Mouse (Mus musculus) megakaryocyte, embryonic 14.5 days (primary cell): ENCODE measurements around the gene Zfp940. TPM values are rescaled to one million over a fixed set of nuclear protein-coding genes. Genes with fewer than 3 reads are reported as not detected.
A peak's percentile ranks its signal among the peaks of the same experiment; 100 is the strongest.

Experiments used
- H3K27me3 ChIP-seq: replicated peaks from 2 replicates; pipeline ENCODE3; 2012; ENCODE audit warnings: inconsistent platforms
- H3K36me3 ChIP-seq: replicated peaks from 2 replicates; pipeline ENCODE3; 2012; ENCODE audit warnings: low read length, inconsistent platforms, mixed read lengths
- H3K4me1 ChIP-seq: 2 replicates; pipeline ENCODE4 v1.6.1; 2012; ENCODE audit warnings: inconsistent platforms
- H3K4me3 ChIP-seq: replicated peaks from 2 replicates; pipeline ENCODE3; 2012; ENCODE audit warnings: moderate library complexity, mild to moderate bottlenecking, inconsistent platforms
- H3K9me3 ChIP-seq: 2 replicates; pipeline ENCODE4 v1.6.1; 2012; ENCODE audit warnings: inconsistent platforms
- FLI1 ChIP-seq: IDR thresholded peaks from 2 replicates; pipeline ENCODE4 v1.6.1; 2012; ENCODE audit warnings: low read length, inconsistent platforms, mixed read lengths
- GATA1 ChIP-seq: IDR thresholded peaks from 3 replicates; pipeline ENCODE4 v1.6.1; 2012; ENCODE audit warnings: mixed read lengths, low read length, inconsistent platforms, borderline replicate concordance
- polyA plus RNA-seq: library from polyadenylated mRNA; stranded (reverse); fragments of >175 nt; gene quantifications from 2 replicates; pipeline ENCODE4 v1.2.3, GENCODE M21; 2012; ENCODE audit warnings: low replicate concordance; ENCODE audit not compliant: insufficient read depth

The Zfp940 gene
- polyA plus RNA-seq, 1 experiment = 0.64 TPM

GRCm38 (mm10) chr7:29814381-29814780 lies 39.1 kb downstream of the Zfp940 start:
- Histone ChIP-seq H3K4me1 (peaks cover 39% of the 10 kb centered on the region), H3K4me3 (peak overlapping the region; percentile 33), H3K36me3 (peaks cover 12% of the 10 kb centered on the region), H3K27me3 (no peaks in the 10 kb centered on the region), H3K9me3 (no peaks in the 10 kb centered on the region)
- no peak for TF ChIP-seq FLI1
- no peak for TF ChIP-seq GATA1

DNA sequence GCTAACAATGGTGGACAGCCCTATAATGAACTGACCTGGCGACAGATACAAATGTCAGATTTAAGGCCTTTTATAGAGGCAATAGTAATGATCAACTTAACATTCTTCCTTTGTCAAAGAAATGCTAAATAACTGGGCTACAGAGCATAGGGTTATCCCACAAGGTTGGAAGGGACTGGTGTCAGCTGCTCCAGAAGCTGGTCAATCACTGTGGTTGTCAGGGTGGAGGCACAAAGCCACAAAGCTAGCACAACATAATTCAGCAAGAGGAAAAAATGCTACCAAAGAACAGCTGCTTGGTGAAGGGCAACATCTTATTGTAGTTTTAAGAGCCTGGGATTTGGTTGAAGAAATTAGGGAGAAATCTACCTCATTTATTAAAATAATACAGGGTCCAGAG lies 41.2 kb downstream of the Zfp940 start:
- no peaks in the 10 kb centered on the region for H3K27me3 ChIP-seq
- peaks cover 2% of the 10 kb centered on the region for H3K36me3 ChIP-seq
- peaks cover 20% of the 10 kb centered on the region for H3K4me1 ChIP-seq
- no peak overlapping the region for H3K4me3 ChIP-seq
- no peaks in the 10 kb centered on the region for H3K9me3 ChIP-seq
- TF ChIP-seq FLI1 (no peak), GATA1 (no peak)

- Histone ChIP-seq H3K9me3 (0 out of 2 replicates have a peak, but pooled peaks cover 2% of the 10 kb centered on the region), H3K4me3 (no peak overlapping the region), H3K4me1 (no peaks in the 10 kb centered on the region), H3K27me3 (no peaks in the 10 kb centered on the region), H3K36me3 (no peaks in the 10 kb centered on the region)
- TF ChIP-seq FLI1 = no peak
- TF ChIP-seq GATA1 = no peak
These were observed 46.4 kb downstream of the Zfp940 start for GRCm38 (mm10) chr7:29807046-29807445.

DNA sequence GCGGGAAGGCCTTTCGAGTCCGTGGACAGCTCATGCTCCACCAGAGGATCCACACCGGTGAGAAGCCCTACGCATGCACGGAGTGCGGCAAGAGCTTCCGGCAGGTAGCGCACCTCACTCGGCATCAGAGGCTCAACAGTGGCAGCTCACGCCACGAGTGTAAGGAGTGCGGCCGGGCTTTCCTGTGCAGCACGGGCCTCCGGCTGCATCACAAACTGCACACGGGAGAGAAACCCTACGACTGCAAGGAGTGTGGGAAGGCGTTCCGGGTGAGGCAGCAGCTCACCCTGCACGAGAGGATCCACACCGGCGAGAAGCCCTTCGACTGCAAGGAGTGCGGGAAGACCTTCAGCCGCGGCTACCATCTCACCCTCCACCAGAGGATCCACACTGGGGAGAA lies 60.6 kb downstream of the Zfp940 start:
- peaks cover 2% of the 10 kb centered on the region for H3K27me3 ChIP-seq
- no peaks in the 10 kb centered on the region for H3K4me1 ChIP-seq
- TF ChIP-seq FLI1 (no peak), GATA1 (no peak)
- H3K36me3 ChIP-seq = peaks cover 51% of the 10 kb centered on the region
- peaks cover 58% of the 10 kb centered on the region for H3K9me3 ChIP-seq
- peak overlapping the region; percentile 38 for H3K4me3 ChIP-seq

DNA sequence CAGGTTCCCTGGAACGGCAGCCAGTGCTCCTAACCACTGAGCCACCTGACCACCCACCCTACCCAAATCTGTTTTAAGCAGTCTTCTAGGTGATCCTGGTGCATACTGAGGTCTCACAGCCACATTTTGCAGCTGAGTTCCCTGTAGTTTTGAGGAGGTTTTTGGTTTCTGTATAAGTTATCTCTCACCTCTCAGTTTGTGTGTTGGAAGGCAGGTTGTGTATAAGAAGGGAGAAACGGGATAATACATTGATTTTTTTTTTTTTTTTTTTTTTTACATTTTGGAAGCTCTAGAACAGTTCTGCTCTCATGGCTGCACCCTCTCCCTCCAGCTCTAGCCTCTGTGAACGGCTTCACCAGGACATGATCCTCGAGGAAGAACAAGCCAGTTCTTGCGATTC lies 67.6 kb downstream of the Zfp940 start:
- TF ChIP-seq GATA1 (no peak), FLI1 (no peak)
- H3K4me1 ChIP-seq = peaks cover 17% of the 10 kb centered on the region
- no peaks in the 10 kb centered on the region for H3K27me3 ChIP-seq

GRCm38 (mm10) chr7:29785023-29785422 lies 68.4 kb downstream of the Zfp940 start:
- Histone ChIP-seq H3K36me3 (peaks cover 37% of the 10 kb centered on the region), H3K4me3 (no peak overlapping the region), H3K4me1 (peaks cover 17% of the 10 kb centered on the region), H3K27me3 (no peaks in the 10 kb centered on the region), H3K9me3 (peaks cover under 1% of the 10 kb centered on the region; the same call in 1 of the 2 replicates)
- TF ChIP-seq GATA1 (no peak), FLI1 (no peak)

More for the DNA sequence above, 67.6 kb downstream of the Zfp940 start:
- peaks cover 5% of the 10 kb centered on the region for H3K9me3 ChIP-seq
- peaks cover 42% of the 10 kb centered on the region for H3K36me3 ChIP-seq
- H3K4me3 ChIP-seq = no peak overlapping the region

GRCm38 (mm10) chr7:29783871-29784551 lies 69.5 kb downstream of the Zfp940 start, which contains the start of gene Zfp30:
Gene Zfp30 (plus strand): TSS chr7:29783998.
- no peaks in the 10 kb centered on the region; the same call in 1 of the 2 replicates for H3K9me3 ChIP-seq
- no peaks in the 10 kb centered on the region for H3K27me3 ChIP-seq
- no peak for TF ChIP-seq FLI1
- TF ChIP-seq GATA1 = no peak
- H3K4me3 ChIP-seq = peak within 1 kb of the TSS; percentile 97
- H3K36me3 ChIP-seq = peaks cover 32% of the 10 kb centered on the region
- H3K4me1 ChIP-seq = peaks cover 17% of the 10 kb centered on the region

Other genes with a start within 250 kb of the Zfp940 start
- not detected in 2 replicates for gene Catsperg2, start 126.6 kb downstream of the Zfp940 start, polyA plus RNA-seq
- 0.93 TPM in 1 of 2 replicates, not detected in the other for gene Zfp84, start 85.1 kb downstream of the Zfp940 start, polyA plus RNA-seq
- gene Zfp30, start 69.7 kb downstream of the Zfp940 start, polyA plus RNA-seq = 0.37 TPM in 1 of 2 replicates, not detected in the other
- 0.62 TPM in 1 of 2 replicates, not detected in the other for gene Zfp790, start 37.6 kb downstream of the Zfp940 start, polyA plus RNA-seq
- gene Zfp420, start 6.3 kb upstream of the Zfp940 start, polyA plus RNA-seq = not detected in 2 replicates
- 0.04 TPM in 1 of 2 replicates, not detected in the other for gene Zfp27, start 52.9 kb upstream of the Zfp940 start, polyA plus RNA-seq
- not detected in 2 replicates for gene Zfp383, start 54.6 kb upstream of the Zfp940 start, polyA plus RNA-seq
- gene Zfp74, start 100.4 kb upstream of the Zfp940 start, polyA plus RNA-seq = 1.2 TPM in 1 of 2 replicates, not detected in the other
- 0.43 and 0.93 TPM in 2 replicates for gene Zfp568, start 130.3 kb upstream of the Zfp940 start, polyA plus RNA-seq
- gene Zfp14, start 197.7 kb upstream of the Zfp940 start, polyA plus RNA-seq = not detected in 2 replicates
- 0.21 TPM in 1 of 2 replicates, not detected in the other for gene Zfp82, start 219.2 kb upstream of the Zfp940 start, polyA plus RNA-seq
- not detected in 2 replicates for gene Gm26920, start 236.7 kb upstream of the Zfp940 start, polyA plus RNA-seq
- gene Zfp566, start 236.9 kb upstream of the Zfp940 start, polyA plus RNA-seq = 0.37 TPM in 1 of 2 replicates, not detected in the other
- gene Zfp260, start 241.1 kb upstream of the Zfp940 start, polyA plus RNA-seq = 0.26 TPM in 1 of 2 replicates, not detected in the other